Mouse (Mus musculus) midbrain, postnatal 0 days (tissue): ENCODE data around the gene Rragd. TPM values are rescaled to one million over a fixed set of nuclear protein-coding genes. Genes with fewer than 3 reads are reported as not detected.

ENCODE experiments used
- ATAC-seq: fragments of 200-750 bp; cut with Nextera tagmentation; 2 replicates; pipeline ENCODE4 v1.8.0; 2017; ENCODE audit warnings: moderate number of reproducible peaks, mild to moderate bottlenecking, moderate TSS enrichment, moderate library complexity; ENCODE audit not compliant: low FRiP score
- DNase-seq: peaks from one replicate; pipeline ENCODE4 v3.0.0-alpha.2; 2015; ENCODE audit warnings: low spot score
- H3K27ac ChIP-seq: fragments of 300-500 bp; sonication (generic); 2 replicates; pipeline ENCODE4 v1.5.1; 2014; ENCODE audit warnings: low read depth, mild to moderate bottlenecking, low read length, mixed read lengths
- H3K27me3 ChIP-seq: fragments of 300-500 bp; sonication (generic); 2 replicates; pipeline ENCODE4 v1.6.1; 2014; ENCODE audit warnings: low read length, control low read depth, mixed read lengths; ENCODE audit not compliant: insufficient read depth
- H3K36me3 ChIP-seq: fragments of 300-500 bp; sonication (generic); 2 replicates; pipeline ENCODE4 v1.6.1; 2014; ENCODE audit warnings: low read length, control low read depth, mixed read lengths; ENCODE audit not compliant: insufficient read depth
- H3K4me1 ChIP-seq: fragments of 300-500 bp; sonication (generic); 2 replicates; pipeline ENCODE4 v1.6.1; 2014; ENCODE audit warnings: mild to moderate bottlenecking, control low read depth, antibody characterized with exemption, low read length, mixed read lengths; ENCODE audit not compliant: insufficient read depth
- H3K4me2 ChIP-seq: fragments of 300-500 bp; sonication (generic); 2 replicates; pipeline ENCODE4 v1.6.1; 2014; ENCODE audit warnings: low read depth, mild to moderate bottlenecking, low read length, mixed read lengths; ENCODE audit not compliant: poor library complexity, severe bottlenecking
- H3K4me3 ChIP-seq: fragments of 300-500 bp; sonication (generic); 2 replicates; pipeline ENCODE4 v1.5.1; 2014; ENCODE audit warnings: low read depth, mild to moderate bottlenecking, low read length, moderate library complexity
- H3K9ac ChIP-seq: fragments of 300-500 bp; sonication (generic); replicated peaks from 2 replicates; pipeline ENCODE4 v1.6.1; 2014; ENCODE audit warnings: mild to moderate bottlenecking, low read length, moderate library complexity, mixed read lengths; ENCODE audit not compliant: poor library complexity, severe bottlenecking
- H3K9me3 ChIP-seq: fragments of 300-500 bp; sonication (generic); 2 replicates; pipeline ENCODE4 v1.6.1; 2016; ENCODE audit warnings: low read length, control low read depth
- CTCF ChIP-seq: IDR thresholded peaks from 2 replicates; pipeline ENCODE4 v1.5.1; 2016; ENCODE audit warnings: antibody characterized with exemption, mild to moderate bottlenecking
- WGBS: fragments of 180-500 bp; shearing (Covaris S2); extraction: QIAGEN DNeasy Blood & Tissue Kit; methylation state at CpG from one replicate; pipeline ENCODE4 v1.1.7; 2014; 5-methylcytosine and 5-hydroxymethylcytosine counted together
- polyA plus RNA-seq: library from polyadenylated mRNA; unstranded; fragments of >200 nt; fragmentation: Nextera tagmentation; extraction: Ambion mirVana; gene quantifications from 2 replicates; pipeline ENCODE4 v1.2.1, GENCODE M21; 2015
- total RNA-seq: library from RNA; depleted of rRNA; stranded (reverse); fragments of >200 nt; gene quantifications from 2 replicates; pipeline ENCODE4 v1.2.3, GENCODE M21; 2014

Gene Rragd
- total and polyA plus RNA-seq, 2 experiments from 2014 or later = 35.0 to 54.9 TPM

DNA sequence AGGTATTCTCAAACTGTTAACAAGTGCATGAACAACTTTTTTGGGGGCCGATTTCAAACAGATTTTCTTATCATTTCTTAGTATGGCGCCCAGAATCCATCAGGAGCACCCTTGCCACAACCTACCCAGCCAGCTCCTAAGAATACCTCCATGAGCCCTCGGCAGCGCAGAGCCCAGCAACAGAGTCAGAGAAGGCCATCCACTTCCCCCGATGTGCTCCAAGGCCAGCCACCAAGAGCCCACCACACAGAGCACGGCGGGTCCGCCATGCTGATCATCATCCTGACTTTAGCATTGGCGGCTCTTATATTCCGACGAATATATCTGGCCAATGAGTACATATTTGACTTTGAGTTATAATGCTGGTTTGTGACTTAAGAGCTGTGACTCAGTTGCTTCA is 66.8 kb downstream of the Rragd start:
- TF ChIP-seq CTCF = no peak
- H3K4me2 ChIP-seq = no peak overlapping the region
- no peak for DNase-seq
- 98% methylated on average over 11 of the region's 11 CpGs for WGBS
- H3K36me3 ChIP-seq = peaks cover 57% of the 10 kb centered on the region
- no peak for ATAC-seq
- H3K27me3 ChIP-seq = no peaks in the 10 kb centered on the region
- no peak overlapping the region for H3K27ac ChIP-seq
- H3K9me3 ChIP-seq = no peaks in the 10 kb centered on the region
- H3K4me3 ChIP-seq = no peak overlapping the region
- H3K9ac ChIP-seq = no peak overlapping the region
- no peaks in the 10 kb centered on the region for H3K4me1 ChIP-seq

DNA sequence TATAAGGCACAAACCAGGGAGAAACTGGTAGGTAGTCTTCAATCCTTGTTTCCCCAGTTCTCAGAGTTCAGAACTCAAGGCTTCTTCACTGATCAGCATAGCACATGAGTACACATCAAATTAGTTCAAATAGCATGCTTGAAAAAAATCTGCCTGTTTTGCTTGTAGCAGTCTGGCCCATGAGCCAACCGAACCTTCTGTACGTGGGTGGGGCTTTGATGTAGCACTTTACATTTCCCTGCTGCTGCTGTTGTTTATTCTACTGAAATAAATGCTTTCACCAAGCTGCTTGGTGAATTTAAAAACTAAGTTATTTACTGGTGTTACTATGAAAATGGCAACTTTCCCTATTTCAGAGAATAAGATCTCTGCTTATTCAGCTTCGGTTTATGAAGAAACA is 69.2 kb downstream of the Rragd start:
- H3K9me3 ChIP-seq = no peaks in the 10 kb centered on the region

DNA sequence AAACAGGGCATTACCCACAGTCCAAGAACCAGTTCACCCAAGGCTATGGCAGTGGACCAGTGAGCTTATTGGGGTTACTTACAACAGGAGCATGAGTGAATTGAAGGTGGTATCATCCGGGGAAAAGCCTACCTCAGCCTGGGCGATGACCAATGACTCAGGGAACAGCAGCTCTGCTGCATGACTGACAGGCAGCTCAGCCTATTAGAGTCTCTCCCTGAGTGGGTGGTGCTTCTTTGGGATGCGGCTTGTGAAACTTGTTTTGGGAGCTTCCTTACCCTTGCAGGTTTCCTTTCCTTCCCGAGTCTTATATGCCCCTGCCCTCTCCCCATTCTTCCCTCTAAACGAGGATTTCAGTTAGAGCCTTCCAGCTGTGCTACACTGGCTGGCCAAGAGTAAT is 69.8 kb downstream of the Rragd start:
- H3K36me3 ChIP-seq = peaks cover 39% of the 10 kb centered on the region; the same call in 1 of the 2 replicates
- H3K4me1 ChIP-seq = no peaks in the 10 kb centered on the region
- H3K27ac ChIP-seq = no peak overlapping the region
- TF ChIP-seq CTCF = no peak
- no peak overlapping the region for H3K4me2 ChIP-seq
- no peaks in the 10 kb centered on the region for H3K9me3 ChIP-seq
- no peak for DNase-seq
- WGBS = 87% methylated on average over 5 of the region's 5 CpGs
- no peak overlapping the region for H3K4me3 ChIP-seq
- ATAC-seq = no peak
- no peaks in the 10 kb centered on the region for H3K27me3 ChIP-seq
- H3K9ac ChIP-seq = no peak overlapping the region

More for the DNA sequence above, 69.2 kb downstream of the Rragd start:
- no peak overlapping the region for H3K27ac ChIP-seq
- no peaks in the 10 kb centered on the region for H3K27me3 ChIP-seq
- TF ChIP-seq CTCF = no peak
- peaks cover 39% of the 10 kb centered on the region; the same call in 1 of the 2 replicates for H3K36me3 ChIP-seq
- DNase-seq (no peak), ATAC-seq (no peak)
- H3K4me1 ChIP-seq = no peaks in the 10 kb centered on the region
- WGBS = 97% methylated on average over 3 of the region's 3 CpGs
- no peak overlapping the region for H3K4me2 ChIP-seq
- H3K4me3 ChIP-seq = no peak overlapping the region
- H3K9ac ChIP-seq = no peak overlapping the region

DNA sequence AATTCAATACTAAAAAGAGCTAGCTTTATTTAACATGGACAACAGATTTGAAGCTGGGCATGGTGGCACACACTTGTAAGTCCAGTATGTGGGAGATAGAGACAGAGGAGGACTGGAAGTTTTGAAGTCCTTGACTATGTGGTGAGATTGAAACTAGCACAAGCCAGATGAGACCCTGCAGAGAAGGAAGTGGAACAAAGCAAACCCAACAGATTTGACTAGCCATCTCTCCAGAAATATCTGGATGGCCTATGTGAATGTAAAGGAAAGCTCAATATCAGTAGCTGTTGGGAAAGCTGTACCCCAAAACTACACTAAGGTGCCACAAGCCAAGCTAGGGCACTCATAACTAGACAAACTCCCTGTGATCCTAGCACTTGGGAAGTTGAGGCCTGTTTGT is 71.6 kb downstream of the Rragd start:
- H3K27ac ChIP-seq = no peak overlapping the region
- no peak for TF ChIP-seq CTCF
- DNase-seq (no peak), ATAC-seq (no peak)
- no peak overlapping the region for H3K4me2 ChIP-seq
- H3K9me3 ChIP-seq = no peaks in the 10 kb centered on the region
- H3K36me3 ChIP-seq = peaks cover 24% of the 10 kb centered on the region; the same call in 1 of the 2 replicates
- no peak overlapping the region for H3K4me3 ChIP-seq
- no peaks in the 10 kb centered on the region for H3K4me1 ChIP-seq
- H3K9ac ChIP-seq = no peak overlapping the region
- no peaks in the 10 kb centered on the region for H3K27me3 ChIP-seq

DNA sequence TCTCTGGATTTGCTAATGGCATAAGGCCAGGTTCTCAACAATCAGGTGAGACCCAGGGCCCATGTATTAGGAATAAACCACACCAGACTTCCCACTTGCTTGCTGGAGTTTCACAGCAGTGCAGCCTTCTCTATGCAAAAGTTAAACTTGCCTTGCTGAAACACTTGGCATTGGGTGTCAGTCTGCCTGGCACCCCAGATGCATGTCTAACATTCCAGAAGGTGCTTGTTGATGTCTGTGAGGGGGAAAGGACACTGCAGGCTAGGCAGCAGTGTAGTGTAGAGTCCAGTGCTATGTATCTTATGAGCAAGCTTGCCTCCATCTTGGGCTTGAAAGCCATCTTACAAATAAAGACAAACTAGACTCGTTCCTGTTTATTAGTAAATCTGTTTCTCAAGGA is 73.5 kb downstream of the Rragd start:
- 91% methylated on average over 1 of the region's 1 CpGs for WGBS
- no peaks in the 10 kb centered on the region for H3K9me3 ChIP-seq
- H3K27ac ChIP-seq = no peak overlapping the region
- H3K36me3 ChIP-seq = peaks cover 21% of the 10 kb centered on the region; the same call in 1 of the 2 replicates
- DNase-seq (no peak), ATAC-seq (no peak)
- H3K4me1 ChIP-seq = no peaks in the 10 kb centered on the region
- H3K9ac ChIP-seq = no peak overlapping the region
- no peaks in the 10 kb centered on the region for H3K27me3 ChIP-seq
- H3K4me3 ChIP-seq = no peak overlapping the region
- H3K4me2 ChIP-seq = no peak overlapping the region
- no peak for TF ChIP-seq CTCF

DNA sequence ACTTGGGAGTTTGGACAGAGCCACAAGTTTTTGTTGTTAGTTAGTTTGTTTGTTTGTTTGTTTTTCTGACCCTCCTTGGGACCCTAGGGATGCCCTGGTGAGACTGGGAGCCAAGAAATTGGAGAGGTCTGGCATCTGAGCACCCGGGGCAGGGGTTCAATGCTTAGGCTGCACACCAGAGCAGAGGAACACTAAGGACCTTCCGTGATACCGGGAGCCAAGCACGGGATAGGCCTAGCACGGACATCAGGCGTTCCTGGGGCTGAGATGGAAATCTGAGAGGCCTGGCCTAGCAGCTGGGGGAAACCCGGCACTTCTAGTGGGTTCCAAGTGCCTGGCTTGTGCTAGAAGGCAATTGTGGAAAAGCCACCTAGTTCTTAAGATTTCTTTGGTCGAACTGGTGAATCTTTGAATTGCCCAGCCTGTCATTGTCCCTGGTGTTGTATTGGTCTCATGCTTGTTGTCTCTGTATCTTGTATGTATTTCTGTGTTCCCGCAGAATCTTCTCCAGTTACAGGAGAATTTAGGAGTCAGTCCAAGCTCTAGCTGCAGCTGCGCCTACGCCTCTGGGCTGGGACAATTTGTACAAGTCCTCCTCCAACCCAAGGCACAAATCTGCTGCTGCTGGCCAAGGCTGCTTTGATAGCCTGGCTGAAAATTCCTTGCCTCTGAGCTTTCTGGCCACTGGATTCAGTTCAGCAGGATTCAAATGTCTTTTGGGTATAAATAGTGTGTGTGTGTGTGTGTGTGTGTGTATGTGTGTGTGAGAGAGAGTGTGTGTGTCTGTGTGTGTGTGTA is 75.3 kb downstream of the Rragd start:
- H3K9ac ChIP-seq = no peak overlapping the region
- ATAC-seq = no peak
- no peak overlapping the region for H3K4me3 ChIP-seq
- DNase-seq = no peak
- H3K4me1 ChIP-seq = no peaks in the 10 kb centered on the region
- H3K27ac ChIP-seq = no peak overlapping the region
- H3K9me3 ChIP-seq = no peaks in the 10 kb centered on the region
- no peak for TF ChIP-seq CTCF
- WGBS = 87% methylated on average over 11 of the region's 11 CpGs
- H3K4me2 ChIP-seq = no peak overlapping the region
- H3K36me3 ChIP-seq = peaks cover 6% of the 10 kb centered on the region; the same call in 1 of the 2 replicates
- no peaks in the 10 kb centered on the region for H3K27me3 ChIP-seq
